Mouse (Mus musculus): ENCODE results near the gene Plxnb1.

DNA sequence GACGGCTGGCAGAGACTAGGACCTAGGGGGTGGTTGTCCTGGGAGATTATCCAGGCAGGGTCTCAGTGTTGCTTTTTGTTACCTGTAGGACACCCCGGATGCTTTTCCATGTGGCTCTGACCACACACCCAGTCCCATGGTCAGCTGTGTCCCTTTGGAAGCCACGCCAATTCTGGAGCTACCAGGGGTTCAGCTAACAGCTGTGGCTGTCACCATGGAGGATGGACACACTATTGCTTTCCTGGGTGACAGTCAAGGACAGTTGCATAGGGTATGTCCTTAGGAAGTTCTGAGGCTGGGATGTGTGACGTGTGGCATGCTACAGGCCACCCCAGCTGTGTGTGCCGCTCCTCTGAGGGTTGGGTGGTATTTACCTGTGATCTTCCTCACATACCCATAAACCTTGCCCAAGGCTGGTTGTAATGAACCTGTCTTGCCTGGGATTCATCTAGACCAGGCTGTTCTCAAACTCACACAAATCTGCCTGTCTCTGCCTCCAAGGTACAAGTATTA is 6.8 kb downstream of the Plxnb1 start:
- TF ChIP-seq GATA1 (IDR thresholded peaks at IDR 0.05; ENCODE audit: borderline replicate concordance, low read length) (no peak), FLI1 (IDR thresholded peaks at IDR 0.05; ENCODE audit: low read length) (no peak)

All from megakaryocyte, embryonic 14.5 days (primary cell).